Mouse (Mus musculus) testis, adult 2 months (tissue): ENCODE measurements around the gene Olfr187.

ENCODE experiments used
- CTCF ChIP-seq: fragments of 200-500 bp; IDR thresholded peaks from 2 replicates; pipeline ENCODE4 v1.5.1; 2012; ENCODE audit warnings: low read depth, mild to moderate bottlenecking, inconsistent platforms, low read length, moderate library complexity; ENCODE audit not compliant: control insufficient read depth, insufficient read depth, insufficient replicate concordance
- POLR2A ChIP-seq: fragments of 200-500 bp; IDR thresholded peaks from 2 replicates; pipeline ENCODE4 v1.6.1; 2012; ENCODE audit warnings: low read depth, mild to moderate bottlenecking, inconsistent platforms, low read length, moderate library complexity; ENCODE audit not compliant: control insufficient read depth

GRCm38 (mm10) chr16:59048860-59049259 lies 9.3 kb upstream of the Olfr187 start:
- TF ChIP-seq POLR2A (no peak), CTCF (no peak)
